Mouse (Mus musculus): Measurements from ENCODE around the gene Atf2.

GRCm38 (mm10) chr2:73860046-73860624 is 32.3 kb downstream of the Atf2 start:
- TF ChIP-seq GATA1 (IDR thresholded peaks at IDR 0.05; ENCODE audit: borderline replicate concordance, low read length) (no peak), FLI1 (IDR thresholded peaks at IDR 0.05; ENCODE audit: low read length) (no peak)

Data from megakaryocyte, embryonic 14.5 days (primary cell).